Mouse (Mus musculus): ENCODE results near the gene Sept12. TPM values are rescaled to one million over a fixed set of nuclear protein-coding genes. Genes with fewer than 3 reads are reported as not detected.
A peak's percentile ranks its signal among the peaks of the same experiment; 100 is the strongest.

Sept12 gene
- polyA plus RNA-seq, 1 experiment from 2014 or later = not detected

GRCm38 (mm10) chr16:4979755-4980380 is 17.8 kb downstream of the Sept12 start:
- Histone ChIP-seq H3K36me3 (ENCODE audit: control insufficient read depth, insufficient read depth) (no peaks in the 10 kb centered on the region), H3K4me2 (ENCODE audit: low read length) (no peak overlapping the region), H3K27me3 (replicated peaks; ENCODE audit: control insufficient read depth, insufficient read depth, low read length) (no peaks in the 10 kb centered on the region), H3K4me1 (replicated peaks; ENCODE audit: control insufficient read depth, insufficient read depth, low read length) (no peaks in the 10 kb centered on the region), H3K4me3 (replicated peaks; ENCODE audit: low read length) (no peak overlapping the region), H3K27ac (ENCODE audit: low read length) (no peak overlapping the region), H3K9ac (replicated peaks; ENCODE audit: low read depth, low read length) (no peak overlapping the region), H3K9me3 (ENCODE audit: control insufficient read depth, low read length) (no peaks in the 10 kb centered on the region)
- 73% methylated on average over 4 of the region's 4 CpGs for WGBS
- no peak for ATAC-seq

- no peaks in the 10 kb centered on the region for H3K36me3 ChIP-seq (ENCODE audit: control insufficient read depth, insufficient read depth)
Measured at GRCm38 (mm10) chr16:4978275-4979051, 19.2 kb downstream of the Sept12 start.

GRCm38 (mm10) chr16:4976180-4976579 is 21.5 kb downstream of the Sept12 start:
- 71% methylated on average over 2 of the region's 2 CpGs for WGBS
- no peak overlapping the region for H3K27ac ChIP-seq (ENCODE audit: low read length)

More at GRCm38 (mm10) chr16:4978275-4979051, 19.2 kb downstream of the Sept12 start:
- H3K9ac ChIP-seq (replicated peaks; ENCODE audit: low read depth, low read length) = no peak overlapping the region
- no peak overlapping the region for H3K27ac ChIP-seq (ENCODE audit: low read length)
- H3K4me3 ChIP-seq (replicated peaks; ENCODE audit: low read length) = no peak overlapping the region
- no peak for ATAC-seq
- no peaks in the 10 kb centered on the region for H3K4me1 ChIP-seq (replicated peaks; ENCODE audit: control insufficient read depth, insufficient read depth, low read length)
- no peaks in the 10 kb centered on the region for H3K9me3 ChIP-seq (ENCODE audit: control insufficient read depth, low read length)
- no peak overlapping the region for H3K4me2 ChIP-seq (ENCODE audit: low read length)
- H3K27me3 ChIP-seq (replicated peaks; ENCODE audit: control insufficient read depth, insufficient read depth, low read length) = no peaks in the 10 kb centered on the region
- 69% methylated on average over 5 of the region's 5 CpGs for WGBS

GRCm38 (mm10) chr16:4974521-4974920 is 23.1 kb downstream of the Sept12 start:
- Histone ChIP-seq H3K27me3 (replicated peaks; ENCODE audit: control insufficient read depth, insufficient read depth, low read length) (no peaks in the 10 kb centered on the region), H3K4me1 (replicated peaks; ENCODE audit: control insufficient read depth, insufficient read depth, low read length) (no peaks in the 10 kb centered on the region), H3K4me3 (replicated peaks; ENCODE audit: low read length) (no peak overlapping the region), H3K27ac (ENCODE audit: low read length) (no peak overlapping the region), H3K9me3 (ENCODE audit: control insufficient read depth, low read length) (no peaks in the 10 kb centered on the region), H3K36me3 (ENCODE audit: control insufficient read depth, insufficient read depth) (no peaks in the 10 kb centered on the region), H3K9ac (replicated peaks; ENCODE audit: low read depth, low read length) (no peak overlapping the region), H3K4me2 (ENCODE audit: low read length) (no peak overlapping the region)
- no peak for ATAC-seq
- 63% methylated on average over 5 of the region's 5 CpGs for WGBS

More at GRCm38 (mm10) chr16:4976180-4976579, 21.5 kb downstream of the Sept12 start:
- H3K27me3 ChIP-seq (replicated peaks; ENCODE audit: control insufficient read depth, insufficient read depth, low read length) = no peaks in the 10 kb centered on the region
- H3K36me3 ChIP-seq (ENCODE audit: control insufficient read depth, insufficient read depth) = no peaks in the 10 kb centered on the region
- no peaks in the 10 kb centered on the region for H3K9me3 ChIP-seq (ENCODE audit: control insufficient read depth, low read length)
- H3K4me3 ChIP-seq (replicated peaks; ENCODE audit: low read length) = no peak overlapping the region
- no peak overlapping the region for H3K9ac ChIP-seq (replicated peaks; ENCODE audit: low read depth, low read length)
- ATAC-seq = no peak
- no peak overlapping the region for H3K4me2 ChIP-seq (ENCODE audit: low read length)
- no peaks in the 10 kb centered on the region for H3K4me1 ChIP-seq (replicated peaks; ENCODE audit: control insufficient read depth, insufficient read depth, low read length)

GRCm38 (mm10) chr16:4971626-4972025 is 26.0 kb downstream of the Sept12 start:
- Histone ChIP-seq H3K9ac (replicated peaks; ENCODE audit: low read depth, low read length) (no peak overlapping the region), H3K36me3 (ENCODE audit: control insufficient read depth, insufficient read depth) (no peaks in the 10 kb centered on the region), H3K4me2 (ENCODE audit: low read length) (no peak overlapping the region), H3K9me3 (ENCODE audit: control insufficient read depth, low read length) (no peaks in the 10 kb centered on the region), H3K27ac (ENCODE audit: low read length) (no peak overlapping the region), H3K27me3 (replicated peaks; ENCODE audit: control insufficient read depth, insufficient read depth, low read length) (no peaks in the 10 kb centered on the region), H3K4me1 (replicated peaks; ENCODE audit: control insufficient read depth, insufficient read depth, low read length) (no peaks in the 10 kb centered on the region), H3K4me3 (replicated peaks; ENCODE audit: low read length) (no peak overlapping the region)
- 85% methylated on average over 4 of the region's 4 CpGs for WGBS
- no peak for ATAC-seq

GRCm38 (mm10) chr16:4969055-4969843 is 28.4 kb downstream of the Sept12 start:
- no peak overlapping the region for H3K27ac ChIP-seq (ENCODE audit: low read length)
- 84% methylated on average over 5 of the region's 5 CpGs for WGBS
- no peak overlapping the region for H3K4me2 ChIP-seq (ENCODE audit: low read length)
- H3K4me1 ChIP-seq (replicated peaks; ENCODE audit: control insufficient read depth, insufficient read depth, low read length) = peaks cover 7% of the 10 kb centered on the region
- no peaks in the 10 kb centered on the region for H3K36me3 ChIP-seq (ENCODE audit: control insufficient read depth, insufficient read depth)
- H3K27me3 ChIP-seq (replicated peaks; ENCODE audit: control insufficient read depth, insufficient read depth, low read length) = no peaks in the 10 kb centered on the region
- H3K9ac ChIP-seq (replicated peaks; ENCODE audit: low read depth, low read length) = no peak overlapping the region
- H3K4me3 ChIP-seq (replicated peaks; ENCODE audit: low read length) = no peak overlapping the region
- ATAC-seq = no peak
- no peaks in the 10 kb centered on the region for H3K9me3 ChIP-seq (ENCODE audit: control insufficient read depth, low read length)

GRCm38 (mm10) chr16:4968426-4968825 is 29.2 kb downstream of the Sept12 start:
- H3K36me3 ChIP-seq (ENCODE audit: control insufficient read depth, insufficient read depth) = no peaks in the 10 kb centered on the region
- ATAC-seq = no peak
- H3K9me3 ChIP-seq (ENCODE audit: control insufficient read depth, low read length) = no peaks in the 10 kb centered on the region
- WGBS = 77% methylated on average over 3 of the region's 3 CpGs
- H3K9ac ChIP-seq (replicated peaks; ENCODE audit: low read depth, low read length) = no peak overlapping the region
- peaks cover 8% of the 10 kb centered on the region for H3K4me1 ChIP-seq (replicated peaks; ENCODE audit: control insufficient read depth, insufficient read depth, low read length)
- no peak overlapping the region for H3K4me3 ChIP-seq (replicated peaks; ENCODE audit: low read length)
- no peak overlapping the region for H3K4me2 ChIP-seq (ENCODE audit: low read length)
- H3K27me3 ChIP-seq (replicated peaks; ENCODE audit: control insufficient read depth, insufficient read depth, low read length) = no peaks in the 10 kb centered on the region
- no peak overlapping the region for H3K27ac ChIP-seq (ENCODE audit: low read length)

- H3K9me3 ChIP-seq (ENCODE audit: control insufficient read depth, low read length) = no peaks in the 10 kb centered on the region
- H3K9ac ChIP-seq (replicated peaks; ENCODE audit: low read depth, low read length) = no peak overlapping the region
- H3K4me2 ChIP-seq (ENCODE audit: low read length) = peak overlapping the region; percentile 85
- no peaks in the 10 kb centered on the region for H3K27me3 ChIP-seq (replicated peaks; ENCODE audit: control insufficient read depth, insufficient read depth, low read length)
- H3K27ac ChIP-seq (ENCODE audit: low read length) = no peak overlapping the region
- H3K4me1 ChIP-seq (replicated peaks; ENCODE audit: control insufficient read depth, insufficient read depth, low read length) = peaks cover 19% of the 10 kb centered on the region
- WGBS = 91% methylated on average over 8 of the region's 8 CpGs
- no peak for ATAC-seq
- no peak overlapping the region for H3K4me3 ChIP-seq (replicated peaks; ENCODE audit: low read length)
- no peaks in the 10 kb centered on the region for H3K36me3 ChIP-seq (ENCODE audit: control insufficient read depth, insufficient read depth)
Measured at GRCm38 (mm10) chr16:4965392-4966129, 32.1 kb downstream of the Sept12 start.
